Mouse (Mus musculus) cerebellum, postnatal 4 days (tissue): ENCODE results near the gene Npdc1.
A peak's percentile ranks its signal among the peaks of the same experiment; 100 is the strongest.

Experiments used
- DNase-seq, 2 experiments: peaks; one replicate each; pipeline ENCODE4 v3.0.0; 2022; ENCODE audit warnings: low spot score in 2 of 2, mixed read lengths in 1 of 2

Npdc1 gene

GRCm38 (mm10) chr2:25399051-25399450 is at the start of gene Npdc1:
Npdc1 (plus strand) TSS chr2:25399351.
- DNase-seq, result no peak

DNA sequence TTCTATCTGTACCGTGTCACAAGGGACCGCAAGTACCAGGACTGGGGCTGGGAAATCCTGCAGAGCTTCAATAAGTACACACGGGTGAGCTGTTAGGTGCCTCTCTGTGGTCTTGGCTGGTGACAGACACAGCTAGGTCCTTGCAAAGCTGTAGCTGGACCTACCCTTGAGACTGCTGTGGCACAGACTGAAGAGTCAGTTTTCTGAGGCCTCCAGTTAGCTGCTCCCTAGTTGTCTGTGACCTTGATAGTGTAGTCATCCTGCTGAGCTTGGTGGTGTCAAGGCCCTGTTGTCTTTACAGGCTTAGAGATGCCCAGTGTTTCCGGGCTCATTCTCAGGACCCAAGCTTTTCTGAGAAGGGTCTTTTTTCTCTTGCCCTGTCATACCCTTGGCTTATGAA is 49.7 kb upstream of the Npdc1 start:
- DNase-seq, result no peak

DNA sequence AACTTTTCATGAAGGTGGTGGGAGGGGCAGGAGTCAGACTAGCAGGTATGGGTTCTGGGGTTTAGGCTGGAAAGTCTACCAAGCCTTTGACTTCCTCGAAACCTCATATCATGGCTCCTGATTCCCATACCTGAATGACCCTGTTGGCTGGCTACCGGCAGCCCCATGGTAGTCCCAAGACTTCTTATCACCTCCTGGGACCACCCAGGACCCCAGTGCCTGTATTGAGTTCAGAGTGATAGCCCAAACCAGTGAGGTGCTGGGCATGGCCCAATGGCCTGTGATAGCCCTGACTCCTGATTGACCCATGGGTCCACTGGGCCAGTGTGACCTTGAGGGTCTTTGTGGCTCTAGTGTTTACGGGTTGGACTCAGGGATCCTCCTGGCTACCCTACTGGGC is 48.5 kb upstream of the Npdc1 start:
- no peak for DNase-seq

- DNase-seq, result no peak
Measured at GRCm38 (mm10) chr2:25354211-25354610, 44.9 kb upstream of the Npdc1 start.

GRCm38 (mm10) chr2:25355419-25356066 is 43.6 kb upstream of the Npdc1 start:
- no peak for DNase-seq

GRCm38 (mm10) chr2:25356208-25357079 is 42.7 kb upstream of the Npdc1 start, which contains the start of gene Dpp7:
Dpp7 (minus strand) TSS chr2:25356359.
- DNase-seq, result peak; percentile 67 to 79

- DNase-seq, result no peak
Measured at GRCm38 (mm10) chr2:25359848-25360247, 39.3 kb upstream of the Npdc1 start.

GRCm38 (mm10) chr2:25363478-25364178 is 35.5 kb upstream of the Npdc1 start:
- no peak for DNase-seq

DNA sequence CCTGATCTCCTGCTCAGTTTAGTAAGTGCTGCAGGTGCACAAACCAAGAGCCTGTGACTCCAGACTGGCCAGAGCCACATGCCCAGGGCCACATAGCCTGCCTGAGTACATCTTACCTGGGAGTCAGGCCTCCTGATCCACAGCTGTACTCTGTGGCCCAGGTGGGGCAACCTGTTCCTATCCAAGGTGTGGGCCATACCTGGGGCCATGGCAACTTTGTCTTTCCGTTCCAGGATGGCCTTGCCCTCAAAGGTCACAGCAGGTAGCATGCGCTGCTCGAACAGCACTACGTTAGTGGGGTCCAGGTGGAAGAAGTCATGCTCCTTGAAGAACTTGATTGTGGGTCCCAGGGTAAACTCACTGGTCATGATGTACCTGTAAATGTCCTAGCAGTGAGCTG is 34.8 kb upstream of the Npdc1 start:
- DNase-seq, result no peak

DNA sequence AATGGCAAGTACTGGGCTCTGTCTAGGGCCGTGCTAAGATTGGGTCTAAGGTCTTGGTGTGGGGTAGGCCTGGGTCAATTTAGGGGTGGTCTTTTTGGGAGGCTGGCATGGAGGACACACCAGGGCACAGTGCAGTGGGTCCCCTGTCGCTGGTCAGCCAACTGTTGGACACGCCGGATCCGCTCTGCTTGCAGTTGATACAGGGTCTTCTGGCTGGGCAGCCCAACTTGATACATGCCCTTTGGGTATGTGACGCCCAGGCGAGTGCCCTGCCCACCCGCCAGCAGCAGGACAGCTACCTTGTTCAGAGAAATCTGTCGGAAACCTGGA is 34.4 kb upstream of the Npdc1 start:
- no peak for DNase-seq

- peak in 1 of 2 experiments; percentile 54 for DNase-seq
Measured at GRCm38 (mm10) chr2:25365091-25365761, 33.9 kb upstream of the Npdc1 start, which contains the start of gene Uap1l1. Uap1l1 (minus strand) TSS chr2:25365682.

DNA sequence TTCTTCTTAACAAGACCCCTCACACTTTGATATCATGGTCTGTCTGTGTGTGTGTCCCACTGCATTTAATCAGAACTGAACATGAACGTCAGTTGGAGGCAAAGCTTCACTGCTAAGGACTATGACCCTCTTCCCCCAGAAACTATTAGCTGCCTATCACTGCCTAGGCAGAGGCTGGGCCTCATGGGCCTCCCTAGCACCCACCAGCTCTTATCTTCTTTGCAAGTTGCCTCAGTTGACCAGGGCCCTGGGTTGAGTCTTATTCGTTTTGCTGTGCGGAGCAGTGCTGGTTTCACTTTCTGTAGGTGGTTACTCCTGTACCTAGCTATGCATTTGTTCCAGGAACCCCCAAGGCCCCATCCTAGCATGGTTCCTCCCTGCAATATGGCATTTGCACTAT is 29.2 kb upstream of the Npdc1 start:
- DNase-seq, result no peak

GRCm38 (mm10) chr2:25371764-25372643 is 27.1 kb upstream of the Npdc1 start, which contains the start of gene Sapcd2:
Sapcd2 (plus strand) TSS chr2:25372321.
- peak; percentile 64 to 84 for DNase-seq

DNA sequence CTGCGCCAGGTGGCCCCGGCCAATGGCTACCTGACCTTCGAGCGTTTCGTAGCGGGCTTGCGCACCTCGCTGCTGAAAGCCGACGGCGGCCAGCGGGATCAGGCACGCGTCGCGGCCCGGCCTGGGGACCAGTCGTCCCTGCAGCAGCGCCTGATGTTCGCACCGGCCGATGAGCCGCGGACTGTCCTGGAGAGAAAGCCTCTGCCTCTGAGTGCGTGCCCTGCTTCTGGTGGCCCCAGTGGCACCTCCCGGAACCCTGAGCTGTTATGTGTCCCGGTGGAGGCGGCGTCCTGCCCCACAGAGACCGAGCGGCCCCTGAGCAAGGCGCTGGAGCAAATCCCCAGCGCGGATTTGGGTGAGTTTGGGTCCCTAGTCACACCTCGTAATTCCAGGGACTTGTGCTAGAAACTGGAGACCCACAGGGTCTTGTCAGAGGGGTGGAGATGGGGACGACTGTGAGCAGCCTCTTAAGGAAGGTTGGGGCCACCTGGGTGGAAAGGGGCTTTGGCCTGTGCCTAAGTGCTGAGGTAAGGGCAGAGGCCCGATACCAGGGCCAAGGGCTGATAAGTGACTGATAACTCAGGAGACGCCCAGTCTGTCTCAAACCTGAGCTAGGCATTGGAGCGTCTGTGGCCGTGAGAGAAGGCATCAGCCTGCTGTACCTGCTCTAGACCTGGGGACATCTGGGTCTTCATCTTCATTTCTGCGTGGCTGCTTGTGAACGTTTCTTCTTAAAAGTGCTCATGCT is 26.3 kb upstream of the Npdc1 start:
- no peak for DNase-seq

DNA sequence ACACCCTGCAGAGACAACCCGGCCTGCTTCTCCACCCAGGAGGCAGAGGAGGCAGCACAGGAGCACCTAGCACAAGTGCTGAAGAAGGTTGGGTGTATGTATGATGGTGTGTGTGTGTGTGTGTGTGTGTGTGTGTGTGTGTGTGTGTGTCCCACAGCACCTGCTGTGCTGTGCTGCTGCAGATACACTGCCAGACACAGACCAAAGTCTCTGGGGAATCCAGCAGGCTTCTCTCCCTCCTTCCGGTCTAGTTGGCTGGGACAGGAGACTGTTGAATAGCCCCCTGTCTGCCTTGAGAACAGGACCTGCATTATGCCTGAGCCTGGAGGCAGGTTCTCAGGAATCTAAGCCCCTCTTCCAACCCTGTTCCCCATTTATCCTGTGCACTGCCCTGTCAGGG is 25.7 kb upstream of the Npdc1 start:
- no peak for DNase-seq

- DNase-seq, result peak in 1 of 2 experiments; percentile 53
Measured at GRCm38 (mm10) chr2:25376589-25376988, 22.6 kb upstream of the Npdc1 start.

DNA sequence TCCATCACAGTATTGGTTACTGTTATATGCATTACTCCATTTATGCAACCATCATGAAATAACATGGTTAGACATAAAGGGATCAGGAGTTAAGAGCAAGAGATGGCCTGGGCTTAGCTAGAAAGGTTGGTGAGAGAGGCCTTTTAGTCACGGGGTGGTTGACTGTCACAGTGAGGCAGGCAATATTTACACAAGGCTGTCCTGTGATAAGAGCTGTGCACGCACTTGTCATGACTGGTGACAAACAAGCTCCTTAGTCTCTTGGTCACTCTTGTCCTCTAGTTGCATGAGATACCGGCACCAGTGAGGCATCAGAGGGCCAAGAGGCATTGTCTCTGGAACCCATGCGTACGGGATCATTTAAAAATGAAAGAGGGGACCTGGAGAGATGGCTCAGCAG is 14.7 kb upstream of the Npdc1 start:
- no peak for DNase-seq

GRCm38 (mm10) chr2:25391266-25391665 is 7.9 kb upstream of the Npdc1 start:
- DNase-seq, result no peak

DNA sequence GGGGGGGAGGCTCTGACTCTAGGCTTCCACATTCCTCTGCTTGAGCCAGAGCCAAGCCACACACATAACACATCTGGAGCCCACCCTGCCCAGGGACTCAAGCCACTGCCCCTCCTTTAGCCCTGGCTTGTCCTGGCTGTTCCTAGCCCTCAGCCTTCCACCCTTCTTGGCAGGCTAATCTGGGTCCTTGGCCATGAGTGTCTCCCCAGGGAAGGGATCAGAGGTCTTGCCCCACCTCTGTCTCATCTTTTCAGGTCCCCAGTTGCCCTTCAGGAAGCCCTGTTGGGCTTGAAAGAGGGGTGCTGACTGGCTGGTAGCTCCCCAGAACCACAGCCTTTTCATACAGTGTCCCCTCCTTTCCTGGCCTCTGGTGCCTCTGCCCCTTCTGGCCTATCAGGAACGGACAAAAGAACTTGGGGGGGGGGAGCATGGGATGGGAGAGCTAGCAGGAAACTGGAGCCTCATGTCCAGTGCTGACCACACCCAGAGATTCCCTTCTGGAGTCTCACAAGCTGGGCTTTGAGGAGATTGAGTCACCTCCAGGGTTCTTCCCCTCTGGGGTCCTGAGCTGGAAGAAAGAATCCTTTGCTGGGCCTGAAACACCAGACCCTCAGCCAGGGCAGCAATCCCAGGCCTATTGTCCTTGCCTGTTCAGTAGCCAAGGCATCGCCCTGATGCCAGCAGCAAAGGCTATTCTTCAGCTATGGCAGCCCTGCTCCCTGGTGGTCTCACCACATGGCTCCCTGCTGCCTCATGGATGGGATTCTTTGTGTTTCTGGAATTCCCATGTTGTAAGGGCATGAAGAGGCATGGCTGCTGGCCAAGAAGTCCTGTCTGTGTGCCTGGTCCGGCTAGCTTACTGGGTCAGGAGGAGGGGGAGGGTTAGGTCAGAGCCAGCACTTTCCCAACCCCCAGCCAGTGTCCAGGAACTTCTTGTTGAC is 4.6 kb upstream of the Npdc1 start:
- DNase-seq, result peak; percentile 34 to 62
